Mouse (Mus musculus) hindbrain, postnatal 0 days (tissue): Measurements from ENCODE around the gene Zmat5. TPM values are rescaled to one million over a fixed set of nuclear protein-coding genes. Genes with fewer than 3 reads are reported as not detected.

Source experiments
- ATAC-seq: fragments of 200-750 bp; cut with Nextera tagmentation; 2 replicates; pipeline ENCODE4 v1.8.0; 2017; ENCODE audit warnings: mild to moderate bottlenecking, moderate TSS enrichment, moderate library complexity
- DNase-seq: peaks from one replicate; pipeline ENCODE4 v3.0.0-alpha.2; 2015; ENCODE audit warnings: low spot score
- H3K27ac ChIP-seq: fragments of 300-500 bp; sonication (generic); 2 replicates; pipeline ENCODE4 v1.5.1; 2014; ENCODE audit warnings: mild to moderate bottlenecking
- H3K27me3 ChIP-seq: fragments of 300-500 bp; sonication (generic); 2 replicates; pipeline ENCODE4 v1.6.1; 2014; ENCODE audit warnings: low read length, mixed read lengths; ENCODE audit not compliant: insufficient read depth
- H3K36me3 ChIP-seq: fragments of 300-500 bp; sonication (generic); 2 replicates; pipeline ENCODE4 v1.6.1; 2014; ENCODE audit warnings: low read length, mixed read lengths; ENCODE audit not compliant: insufficient read depth
- H3K4me1 ChIP-seq: fragments of 300-500 bp; sonication (generic); 2 replicates; pipeline ENCODE4 v1.6.1; 2014; ENCODE audit warnings: antibody characterized with exemption, low read length, mixed read lengths; ENCODE audit not compliant: insufficient read depth
- H3K4me2 ChIP-seq: fragments of 300-500 bp; sonication (generic); 2 replicates; pipeline ENCODE4 v1.6.1; 2014; ENCODE audit warnings: low read depth, mild to moderate bottlenecking, low read length, moderate library complexity, mixed read lengths
- H3K4me3 ChIP-seq: fragments of 300-500 bp; sonication (generic); 2 replicates; pipeline ENCODE4 v1.5.1; 2014; ENCODE audit warnings: low read length
- H3K9ac ChIP-seq: fragments of 300-500 bp; sonication (generic); replicated peaks from 2 replicates; pipeline ENCODE4 v1.6.1; 2014; ENCODE audit warnings: mild to moderate bottlenecking, low read length, moderate library complexity, mixed read lengths
- H3K9me3 ChIP-seq: fragments of 300-500 bp; sonication (generic); 2 replicates; pipeline ENCODE4 v1.6.1; 2016; ENCODE audit warnings: low read length, mixed read lengths
- CTCF ChIP-seq: IDR thresholded peaks from 2 replicates; pipeline ENCODE4 v1.5.1; 2016; ENCODE audit warnings: antibody characterized with exemption, control low read depth, low read depth
- WGBS: fragments of 180-500 bp; shearing (Covaris S2); extraction: QIAGEN DNeasy Blood & Tissue Kit; methylation state at CpG from one replicate; pipeline ENCODE4 v1.1.7; 2014; 5-methylcytosine and 5-hydroxymethylcytosine counted together
- polyA plus RNA-seq: library from polyadenylated mRNA; unstranded; fragments of >200 nt; fragmentation: Nextera tagmentation; extraction: Ambion mirVana; gene quantifications from 2 replicates; pipeline ENCODE4 v1.2.1, GENCODE M21; 2015
- total RNA-seq: library from RNA; depleted of rRNA; stranded (reverse); fragments of >200 nt; gene quantifications from 2 replicates; pipeline ENCODE4 v1.2.3, GENCODE M21; 2014

Gene Zmat5
- total and polyA plus RNA-seq, 2 experiments from 2014 or later: 22.7 to 56.5 TPM

DNA sequence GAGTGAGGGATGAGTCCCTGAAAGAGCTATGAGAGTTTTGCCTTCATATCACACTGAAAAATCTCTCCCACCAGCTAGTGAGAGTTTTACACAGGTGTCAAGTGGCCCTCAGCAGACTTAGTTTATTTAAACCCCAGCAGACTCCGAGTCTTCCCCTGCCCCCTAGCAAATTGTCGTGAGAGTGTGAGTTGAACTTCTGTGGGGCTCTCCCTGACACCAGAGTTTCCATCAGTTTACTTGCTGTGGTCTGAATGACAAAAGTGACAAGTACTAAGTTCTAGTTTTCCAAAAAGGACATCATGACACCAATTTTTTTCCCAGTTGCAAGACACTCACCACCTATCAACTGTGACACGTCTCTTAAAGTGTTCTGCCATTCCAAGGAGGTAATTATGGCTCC is 16.6 kb upstream of the Zmat5 start:
- H3K9ac ChIP-seq: no peak overlapping the region

DNA sequence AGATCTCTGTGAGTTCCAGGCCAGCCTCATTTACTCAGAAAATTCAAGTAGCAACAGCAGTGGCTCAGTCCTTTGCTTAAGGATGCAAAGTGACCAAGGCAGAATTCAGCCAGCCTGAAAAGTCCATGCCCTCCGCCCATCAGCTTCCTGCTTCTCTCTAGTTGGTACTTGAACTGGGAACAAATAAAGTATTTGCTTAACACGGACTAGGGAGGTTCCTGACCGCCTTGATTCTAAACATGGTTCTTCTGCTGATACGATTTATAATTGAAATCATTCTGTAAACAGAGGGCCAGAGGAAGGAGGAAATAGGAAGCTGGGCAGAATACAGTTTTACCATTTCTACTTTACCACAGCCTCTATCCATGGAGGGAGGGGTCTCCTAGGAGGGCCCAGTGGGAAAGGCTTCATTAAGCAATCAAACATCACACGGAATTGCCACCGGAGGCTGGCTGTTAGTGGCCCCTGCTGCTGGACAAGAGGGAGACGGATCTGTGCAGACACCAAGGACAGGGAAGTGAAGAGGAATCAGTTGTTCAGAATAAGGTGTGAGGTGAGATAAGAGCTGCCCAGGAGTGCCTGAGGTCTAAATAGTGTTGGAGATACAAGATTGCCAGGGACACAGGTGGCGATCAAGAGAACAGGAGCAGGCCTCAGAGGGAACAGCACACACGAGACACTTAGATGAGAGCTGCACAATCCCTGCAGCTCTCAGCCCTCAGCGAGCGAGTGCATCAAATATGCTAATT is 15.7 kb upstream of the Zmat5 start:
- Histone ChIP-seq H3K27me3 (no peaks in the 10 kb centered on the region), H3K4me2 (no peak overlapping the region), H3K4me3 (no peak overlapping the region), H3K4me1 (no peaks in the 10 kb centered on the region; the same call in 1 of the 2 replicates), H3K9me3 (no peaks in the 10 kb centered on the region), H3K9ac (no peak overlapping the region), H3K36me3 (no peaks in the 10 kb centered on the region), H3K27ac (no peak overlapping the region)
- ATAC-seq (no peak), DNase-seq (no peak)
- 64% methylated on average over 11 of the region's 11 CpGs for WGBS
- TF ChIP-seq CTCF: no peak

More for the DNA sequence above, 16.6 kb upstream of the Zmat5 start:
- no peak for TF ChIP-seq CTCF
- ATAC-seq (no peak), DNase-seq (no peak)
- no peak overlapping the region for H3K27ac ChIP-seq
- H3K27me3 ChIP-seq: no peaks in the 10 kb centered on the region
- peaks cover 6% of the 10 kb centered on the region for H3K36me3 ChIP-seq
- H3K4me2 ChIP-seq: no peak overlapping the region
- H3K4me3 ChIP-seq: no peak overlapping the region
- H3K4me1 ChIP-seq: no peaks in the 10 kb centered on the region; the same call in 1 of the 2 replicates
- no peaks in the 10 kb centered on the region for H3K9me3 ChIP-seq
- WGBS: 86% methylated on average over 3 of the region's 3 CpGs

DNA sequence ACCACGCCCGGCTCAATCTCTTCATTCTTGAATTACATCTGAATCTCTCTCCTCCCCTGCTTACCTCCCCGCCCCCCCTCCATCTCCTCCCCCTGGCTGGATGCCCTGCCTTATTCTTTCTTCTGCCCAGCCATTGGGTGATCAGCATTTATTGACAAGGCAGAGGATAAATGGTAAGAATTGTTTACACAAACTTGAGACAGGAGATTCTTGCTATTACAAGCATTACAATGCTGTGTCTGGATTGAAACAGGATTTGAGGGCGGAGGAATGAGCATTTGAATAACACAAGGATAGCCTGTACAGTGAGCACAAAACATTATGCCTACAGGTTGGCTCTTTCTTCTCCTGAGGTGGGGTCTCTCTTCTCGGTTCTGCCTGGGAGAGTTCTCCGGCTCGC is 14.1 kb upstream of the Zmat5 start:
- no peaks in the 10 kb centered on the region for H3K36me3 ChIP-seq
- no peak overlapping the region for H3K4me3 ChIP-seq
- 80% methylated on average over 7 of the region's 7 CpGs for WGBS
- H3K27me3 ChIP-seq: no peaks in the 10 kb centered on the region
- no peak for TF ChIP-seq CTCF
- no peak overlapping the region for H3K4me2 ChIP-seq
- H3K9ac ChIP-seq: no peak overlapping the region
- H3K4me1 ChIP-seq: no peaks in the 10 kb centered on the region; the same call in 1 of the 2 replicates
- H3K9me3 ChIP-seq: no peaks in the 10 kb centered on the region
- ATAC-seq (no peak), DNase-seq (no peak)
- H3K27ac ChIP-seq: no peak overlapping the region

DNA sequence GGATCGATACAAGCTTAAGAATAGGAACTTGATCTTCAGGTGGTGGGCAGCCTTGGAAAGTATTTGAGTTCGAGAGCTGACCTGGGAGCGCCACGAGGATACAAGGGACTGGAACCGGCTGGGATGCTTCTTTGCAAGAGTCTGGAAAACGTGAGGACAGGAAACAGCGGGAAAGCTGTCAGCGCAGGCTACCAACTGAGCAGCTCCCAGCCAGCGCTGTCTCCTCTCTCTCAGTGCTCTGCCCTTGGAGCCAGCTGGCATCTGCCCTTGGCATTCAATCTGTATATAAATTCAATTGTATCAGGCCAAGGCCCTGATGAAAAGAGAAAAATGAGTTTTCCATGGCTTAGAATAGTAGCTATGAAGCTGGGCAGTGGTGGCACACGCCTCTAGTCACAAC is 13.3 kb upstream of the Zmat5 start:
- Histone ChIP-seq H3K4me3 (no peak overlapping the region), H3K27me3 (no peaks in the 10 kb centered on the region), H3K4me1 (no peaks in the 10 kb centered on the region; the same call in 1 of the 2 replicates), H3K9ac (no peak overlapping the region), H3K36me3 (no peaks in the 10 kb centered on the region), H3K4me2 (no peak overlapping the region), H3K27ac (no peak overlapping the region), H3K9me3 (no peaks in the 10 kb centered on the region)
- TF ChIP-seq CTCF: no peak
- WGBS: 49% methylated on average over 10 of the region's 10 CpGs
- DNase-seq (peak; percentile 45), ATAC-seq (no peak)

DNA sequence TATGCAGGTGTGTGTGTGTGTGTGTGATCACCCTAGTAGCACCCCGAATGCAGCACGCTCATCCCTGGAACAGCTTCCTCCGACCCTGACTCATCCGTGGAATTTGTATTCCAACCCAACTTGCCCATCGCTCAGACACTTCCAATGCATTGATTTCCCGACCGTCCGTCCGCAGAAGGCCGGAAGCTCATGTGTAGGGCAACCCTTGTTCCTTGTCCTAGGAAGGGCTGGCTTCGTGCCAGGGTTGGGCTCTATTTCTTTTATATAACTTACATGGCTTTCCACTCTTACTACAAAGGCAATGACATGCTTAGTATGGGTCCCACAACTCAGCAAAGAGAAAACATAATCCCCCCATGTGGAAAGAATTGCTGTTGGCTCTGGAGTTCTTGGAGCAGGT is 12.3 kb upstream of the Zmat5 start:
- DNase-seq: peak; percentile 32

DNA sequence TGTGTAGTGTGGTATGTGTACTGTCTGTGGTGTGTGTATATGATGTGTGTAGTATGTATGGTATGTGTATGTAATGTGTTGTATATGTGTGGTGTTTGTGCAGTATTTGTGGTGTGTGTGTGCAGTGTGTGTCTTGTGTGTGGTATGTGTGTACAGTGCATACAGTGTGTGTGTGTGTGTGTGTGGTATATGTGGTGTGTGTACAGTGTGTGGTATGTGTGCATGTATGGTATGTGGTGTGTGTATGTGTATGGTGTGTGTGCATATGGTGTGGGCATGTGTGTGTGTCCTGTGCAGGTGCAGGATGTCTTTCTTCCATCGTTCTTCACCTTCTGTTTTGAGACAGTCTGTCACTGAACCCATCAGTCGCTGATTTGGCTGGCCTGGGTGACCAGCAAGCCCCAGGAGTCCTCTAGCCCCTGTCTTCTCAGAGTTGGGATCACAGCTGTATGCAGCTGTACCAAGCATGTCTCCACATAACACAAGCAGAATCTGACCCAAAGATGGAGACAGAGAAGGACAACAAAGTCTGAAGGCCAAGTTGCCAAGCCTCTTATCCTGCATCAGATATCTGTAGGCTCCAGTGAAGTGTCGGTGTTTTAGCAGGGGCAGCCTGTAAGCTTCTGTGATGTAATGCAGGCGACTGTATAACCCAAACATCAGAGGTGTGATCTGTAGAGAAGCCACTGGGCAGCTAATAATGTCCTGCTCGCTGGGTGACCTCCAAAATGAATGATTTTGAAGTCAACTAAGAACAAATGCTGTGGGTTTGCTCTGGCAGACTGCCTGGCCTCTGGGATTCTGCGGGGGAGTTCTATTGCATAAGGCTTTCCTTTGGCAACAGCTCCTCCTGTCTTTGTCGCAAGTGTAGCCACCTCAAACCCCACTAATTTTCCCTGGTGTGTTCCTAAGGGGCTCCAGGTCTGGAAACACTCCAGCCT is 7.2 kb upstream of the Zmat5 start:
- no peaks in the 10 kb centered on the region for H3K27me3 ChIP-seq
- 52% methylated on average over 7 of the region's 7 CpGs for WGBS
- no peak overlapping the region for H3K27ac ChIP-seq
- no peak overlapping the region for H3K9ac ChIP-seq
- peaks cover 9% of the 10 kb centered on the region; the same call in 1 of the 2 replicates for H3K36me3 ChIP-seq
- ATAC-seq (no peak), DNase-seq (peak; percentile 59)
- H3K9me3 ChIP-seq: no peaks in the 10 kb centered on the region
- H3K4me2 ChIP-seq: no peak overlapping the region
- H3K4me1 ChIP-seq: no peaks in the 10 kb centered on the region
- peak; percentile 45 for TF ChIP-seq CTCF
- no peak overlapping the region for H3K4me3 ChIP-seq

More for the DNA sequence above, 12.3 kb upstream of the Zmat5 start:
- 63% methylated on average over 11 of the region's 11 CpGs for WGBS
- Histone ChIP-seq H3K9ac (no peak overlapping the region), H3K27ac (no peak overlapping the region), H3K4me2 (no peak overlapping the region), H3K36me3 (no peaks in the 10 kb centered on the region), H3K4me1 (no peaks in the 10 kb centered on the region; the same call in 1 of the 2 replicates), H3K9me3 (no peaks in the 10 kb centered on the region), H3K4me3 (no peak overlapping the region), H3K27me3 (no peaks in the 10 kb centered on the region)
- no peak for ATAC-seq
- TF ChIP-seq CTCF: no peak
